12 mouse cellular contexts compared by ENCODE assay signal in the genomic region with DNA sequence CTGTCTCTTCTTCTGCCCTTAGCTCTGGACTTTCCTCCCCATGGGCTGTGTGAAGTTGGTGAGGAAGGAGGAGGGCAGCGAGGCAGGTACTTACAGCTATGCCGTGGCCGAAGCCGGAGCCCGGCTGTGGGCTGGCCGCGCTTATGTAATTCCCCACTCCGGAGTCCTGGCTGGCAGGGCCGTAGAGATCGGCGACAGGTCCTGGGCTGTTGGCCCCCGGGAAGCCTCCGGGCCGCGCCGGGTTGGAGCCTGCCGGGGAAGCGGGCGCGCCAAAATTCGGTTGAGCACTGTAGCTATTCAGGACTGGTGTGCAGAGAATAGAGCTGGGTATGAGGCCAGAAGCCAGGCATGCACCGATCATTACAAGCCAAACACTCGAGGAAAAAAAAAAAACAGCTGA. TPM values are rescaled to one million over a fixed set of nuclear protein-coding genes. Genes with fewer than 3 reads are reported as not detected.
DNase-seq lines count a peak whose midpoint lies in the region; ATAC-seq and TF ChIP-seq lines count a peak whose summit lies in the region.
"Had no signal": no experiment of that assay in that cellular context is flagged by ENCODE, and none has a peak within 500 bp of the region (broad histone marks: within the 10 kb centered on the region; RNA-seq: fewer than 3 reads in every experiment).

No protein-coding gene starts in this region.

- no peak overlapping the region for H3K4me3 ChIP-seq in ES-E14 (ENCODE audit: insufficient read depth in 1 of 2, low read depth in 1 of 2, low read length in 2 of 2, poor library complexity in 1 of 2, severe bottlenecking in 1 of 2)
- no peak overlapping the region for H3K4me3 ChIP-seq in embryonic facial prominence, embryonic 12.5 days
- H3K4me3 ChIP-seq in hindbrain, postnatal 0 days (ENCODE audit: low read length) = no peak overlapping the region
- no peak overlapping the region for H3K4me3 ChIP-seq in stomach, postnatal 0 days (ENCODE audit: low read depth, low read length)
- H3K4me3 ChIP-seq: erythroblast, embryonic 14.5 days; intestine, embryonic 15.5 days had no signal

- WGBS in embryonic facial prominence, embryonic 12.5 days = 61% methylated on average over 23 of the region's 23 CpGs
- WGBS in hindbrain, postnatal 0 days = 32% methylated on average over 23 of the region's 23 CpGs
- WGBS in stomach, postnatal 0 days = 80% methylated on average over 23 of the region's 23 CpGs

- H3K4me1 ChIP-seq in ES-E14 (ENCODE audit: control insufficient read depth in 2 of 2, insufficient read depth in 2 of 2, low read length in 2 of 2, poor library complexity in 1 of 2) = 0 out of 4 replicates have a peak, but pooled peaks cover 0 to 2% of the 10 kb centered on the region in 2 experiments
- H3K4me1 ChIP-seq in embryonic facial prominence, embryonic 12.5 days = no peaks in the 10 kb centered on the region
- peaks cover 6% of the 10 kb centered on the region for H3K4me1 ChIP-seq in hindbrain, postnatal 0 days (ENCODE audit: insufficient read depth, low read length)
- no peaks in the 10 kb centered on the region for H3K4me1 ChIP-seq in stomach, postnatal 0 days (replicated peaks; ENCODE audit: control insufficient read depth, insufficient read depth)
- H3K4me1 ChIP-seq: intestine, embryonic 15.5 days had no signal

- H3K9me3 ChIP-seq in ES-E14 (ENCODE audit: control insufficient read depth, insufficient read depth, low read depth, low read length) = no peaks in the 10 kb centered on the region
- H3K9me3 ChIP-seq in embryonic facial prominence, embryonic 12.5 days = no peaks in the 10 kb centered on the region
- H3K9me3 ChIP-seq in hindbrain, postnatal 0 days (ENCODE audit: low read length) = no peaks in the 10 kb centered on the region
- H3K9me3 ChIP-seq in stomach, postnatal 0 days (ENCODE audit: control insufficient read depth, low read length) = no peaks in the 10 kb centered on the region
- H3K9me3 ChIP-seq: intestine, embryonic 15.5 days had no signal

- in situ Hi-C loops in ES-E14 (cut with MboI; ENCODE audit: low sequenced_read_pairs in 2 of 2, unreplicated experiment in 2 of 2) = no loop called here

- H3K27ac ChIP-seq in ES-E14 (ENCODE audit: insufficient read depth, low read depth, low read length, poor library complexity, severe bottlenecking) = no peak overlapping the region
- 0 out of 2 replicates have a peak overlapping the region, but pooled peaks have one; percentile 5 for H3K27ac ChIP-seq in embryonic facial prominence, embryonic 12.5 days
- peak overlapping the region; percentile 45; the same call in 1 of the 2 replicates for H3K27ac ChIP-seq in hindbrain, postnatal 0 days
- H3K27ac ChIP-seq in stomach, postnatal 0 days (replicated peaks) = no peak overlapping the region
- H3K27ac ChIP-seq: intestine, embryonic 15.5 days had no signal

- no peak for ATAC-seq in embryonic facial prominence, embryonic 12.5 days (ENCODE audit: insufficient number of reproducible peaks, insufficient read depth, low FRiP score, low TSS enrichment)
- ATAC-seq in hindbrain, postnatal 0 days = peak; percentile 43; the same call in 1 of the 2 replicates
- no peak for ATAC-seq in stomach, postnatal 0 days (ENCODE audit: low FRiP score, low TSS enrichment)
- ATAC-seq: intestine, embryonic 15.5 days had no signal

- no peak overlapping the region for H3K4me2 ChIP-seq in embryonic facial prominence, embryonic 12.5 days (replicated peaks)
- H3K4me2 ChIP-seq in hindbrain, postnatal 0 days (ENCODE audit: low read depth, low read length) = peak overlapping the region; percentile 29
- H3K4me2 ChIP-seq in stomach, postnatal 0 days (replicated peaks; ENCODE audit: low read depth) = no peak overlapping the region
- H3K4me2 ChIP-seq: intestine, embryonic 15.5 days had no signal

- H3K9ac ChIP-seq in ES-E14 (ENCODE audit: insufficient read depth, low read depth, low read length, poor library complexity, severe bottlenecking) = 0 out of 2 replicates have a peak overlapping the region, but pooled peaks have one; percentile 13
- H3K9ac ChIP-seq in embryonic facial prominence, embryonic 12.5 days = no peak overlapping the region
- H3K9ac ChIP-seq in hindbrain, postnatal 0 days (replicated peaks; ENCODE audit: low read length) = no peak overlapping the region
- H3K9ac ChIP-seq in stomach, postnatal 0 days (ENCODE audit: low read length) = no peak overlapping the region
- H3K9ac ChIP-seq: intestine, embryonic 15.5 days had no signal

- DNase-seq in ES-E14 (ENCODE audit: low read depth, low spot score) = no peak
- peak; percentile 62 for DNase-seq in brain, adult 2 months (ENCODE audit: low read depth, low spot score)
- peak; percentile 44 for DNase-seq in hindbrain, postnatal 0 days (ENCODE audit: low spot score)
- DNase-seq in stomach, postnatal 0 days (ENCODE audit: low spot score) = no peak
- DNase-seq in adrenal gland, adult (ENCODE audit: inconsistent age in 2 of 2, low spot score in 1 of 2) = no peak
- no peak for DNase-seq in gastrocnemius, postnatal 4 days (ENCODE audit: low spot score in 2 of 2)
- DNase-seq: lung, postnatal 14 days; spleen, adult 18-20 months had no signal

- no peaks in the 10 kb centered on the region for H3K27me3 ChIP-seq in embryonic facial prominence, embryonic 12.5 days
- H3K27me3 ChIP-seq in hindbrain, postnatal 0 days (ENCODE audit: insufficient read depth, low read length) = no peaks in the 10 kb centered on the region
- H3K27me3 ChIP-seq in stomach, postnatal 0 days (ENCODE audit: control insufficient read depth, insufficient read depth, low read length) = no peaks in the 10 kb centered on the region
- H3K27me3 ChIP-seq: intestine, embryonic 15.5 days had no signal

- TF ChIP-seq CTCF in hindbrain, postnatal 0 days (IDR thresholded peaks at IDR 0.05; ENCODE audit: low read depth) = no peak
- TF ChIP-seq CTCF in stomach, postnatal 0 days (IDR thresholded peaks at IDR 0.05; ENCODE audit: low read depth) = no peak

- peaks cover 11% of the 10 kb centered on the region for H3K36me3 ChIP-seq in ES-E14 (ENCODE audit: control insufficient read depth, insufficient read depth, low read length, poor library complexity, severe bottlenecking)
- H3K36me3 ChIP-seq in embryonic facial prominence, embryonic 12.5 days = peaks cover 20% of the 10 kb centered on the region
- 0 out of 2 replicates have a peak, but pooled peaks cover 5% of the 10 kb centered on the region for H3K36me3 ChIP-seq in hindbrain, postnatal 0 days (ENCODE audit: insufficient read depth, low read length)
- no peaks in the 10 kb centered on the region for H3K36me3 ChIP-seq in stomach, postnatal 0 days (ENCODE audit: control insufficient read depth, insufficient read depth, low read length)
- H3K36me3 ChIP-seq: intestine, embryonic 15.5 days had no signal

- TF ChIP-seq EP300 in stomach, postnatal 0 days (optimal IDR thresholded peaks at IDR 0.05) = no peak

TF ChIP-seq in ES-E14, 5 proteins besides CTCF, POLR2A, EP300 and RAD21:
- TF ChIP-seq MAFK (IDR thresholded peaks at IDR 0.05; ENCODE audit: insufficient read depth, low read depth, low read length) = no peak
- TF ChIP-seq ZC3H11A (IDR thresholded peaks at IDR 0.05; ENCODE audit: borderline replicate concordance, low read depth, low read length) = no peak
- TF ChIP-seq CHD2 (IDR thresholded peaks at IDR 0.05; ENCODE audit: low read depth, low read length) = no peak
- no peak for TF ChIP-seq HCFC1 (IDR thresholded peaks at IDR 0.05; ENCODE audit: borderline replicate concordance, insufficient read depth, low read length)
- no peak for TF ChIP-seq ZNF384 (IDR thresholded peaks at IDR 0.05; ENCODE audit: low read depth, low read length)

RNA-seq across cellular contexts. Expression of gene Ccdc182, which starts 54.8 kb away (rescaled TPM):
- 0.37 TPM in 1 of 2 replicates, not detected in the other for total RNA-seq in ES-E14 (2012; rRNA removed)
- polyA plus RNA-seq in embryonic facial prominence, embryonic 12.5 days (2016; fragmentation: Nextera tagmentation; extraction: Ambion mirVana) = 0.93 and 1.9 TPM in 2 replicates
- not detected in 2 replicates for total RNA-seq in hindbrain, postnatal 0 days (2014; rRNA removed)
- 0.15 TPM in 1 of 2 replicates, not detected in the other for polyA plus RNA-seq in hindbrain, postnatal 0 days (2015; fragmentation: Nextera tagmentation; extraction: Ambion mirVana)
- not detected in 2 replicates for polyA plus RNA-seq in stomach, postnatal 0 days (2015; fragmentation: Nextera tagmentation; extraction: Ambion mirVana)
- total RNA-seq in gastrocnemius, postnatal 4 days (2021) = not detected
- total RNA-seq: heart, adult 8-10 months had no signal
- polyA plus RNA-seq: erythroblast, embryonic 14.5 days; intestine, embryonic 15.5 days had no signal

Comparison
In these comparisons a context has a peak if more than half of its experiments do, and no peak if none do; other contexts are left out.
1. DNase-seq: peak in brain, adult 2 months (single experiment) and hindbrain, postnatal 0 days (single experiment); none in ES-E14 (single experiment), stomach, postnatal 0 days (single experiment), adrenal gland, adult (0 of 2) and gastrocnemius, postnatal 4 days (0 of 2).
2. H3K27ac ChIP-seq: peak in embryonic facial prominence, embryonic 12.5 days (single experiment) and hindbrain, postnatal 0 days (single experiment); none in ES-E14 (single experiment) and stomach, postnatal 0 days (single experiment).